Mouse (Mus musculus) heart, postnatal 36 days (tissue): ENCODE results near the gene Foxo6. TPM values are rescaled to one million over a fixed set of nuclear protein-coding genes. Genes with fewer than 3 reads are reported as not detected.

Experiments used
- DNase-seq, 2 experiments: peaks; one replicate each; pipeline ENCODE4 v3.0.0; 2021 to 2022
- intact Hi-C: fragments of 180-260 bp; cut with DNase I; formaldehyde crosslinking; loops from one replicate; pipeline ENCODE4 v1.15.1; 2025
- total RNA-seq, 2 experiments: library from RNA; stranded (reverse); gene quantifications; 2 replicates each; pipeline ENCODE4 v1.2.3; 2021

Gene Foxo6
- total RNA-seq, 2 experiments from 2014 or later = 2.3 to 4.6 TPM

GRCm38 (mm10) chr4:120262206-120262605 lies 24.9 kb downstream of the Foxo6 start:
- DNase-seq = no peak

GRCm38 (mm10) chr4:120259356-120260181 lies 27.6 kb downstream of the Foxo6 start:
- no peak for DNase-seq
- intact Hi-C loops = no loop called here

More at GRCm38 (mm10) chr4:120262206-120262605, 24.9 kb downstream of the Foxo6 start:
- intact Hi-C loops = no loop called here

DNA sequence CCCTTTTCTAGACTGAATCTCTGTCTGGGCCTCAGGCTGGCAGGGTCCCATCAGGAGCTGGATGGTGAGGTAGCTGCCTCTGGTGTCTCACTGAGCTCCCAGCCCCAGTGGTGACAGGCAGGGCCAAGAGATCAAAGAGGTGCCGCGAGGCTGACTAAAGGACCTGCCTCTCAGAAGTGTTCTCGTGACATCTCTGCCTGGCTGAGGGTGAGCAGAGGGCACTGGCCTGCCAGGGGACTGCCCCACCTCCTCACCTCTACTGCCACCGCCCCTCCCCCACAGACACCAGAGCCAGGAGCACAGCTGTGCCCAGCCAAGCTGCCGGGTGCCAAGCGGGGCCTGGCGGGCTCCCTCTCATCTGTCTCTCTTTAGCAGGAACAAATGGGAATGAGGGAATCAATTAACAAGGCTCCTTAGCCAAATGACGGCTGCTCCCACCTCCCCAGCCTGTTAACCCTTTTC lies 38.3 kb downstream of the Foxo6 start:
- intact Hi-C loops = loop anchor here (1.0 to 5.0 kb wide), 2 partner anchors 20 to 38 kb away; partner anchors contain the start of gene Foxo6
- peak; percentile 75 to 76 for DNase-seq

DNA sequence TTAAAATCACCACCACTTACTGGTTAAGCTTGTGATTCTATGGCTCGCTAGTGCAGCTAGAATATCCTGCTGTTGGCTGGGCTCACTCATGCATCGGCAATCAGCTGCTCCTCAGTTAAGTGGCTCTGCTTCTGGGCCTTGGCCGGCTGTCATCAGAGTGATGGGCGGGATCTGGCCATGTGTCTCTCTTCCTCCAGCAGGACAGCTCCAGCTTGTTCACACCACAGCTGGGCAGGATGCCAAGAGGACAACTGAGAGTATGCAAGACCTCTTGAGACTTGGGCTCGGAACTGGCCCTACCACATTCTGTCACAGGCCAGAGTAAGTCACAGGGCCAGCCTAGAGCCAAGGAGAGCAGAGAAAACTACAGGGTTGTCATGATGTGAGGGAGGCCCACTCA lies 39.7 kb downstream of the Foxo6 start:
- intact Hi-C loops = loop anchor here (5.0 kb wide), 1 partner anchor 40 kb away; the partner anchor contains the start of gene Foxo6

DNA sequence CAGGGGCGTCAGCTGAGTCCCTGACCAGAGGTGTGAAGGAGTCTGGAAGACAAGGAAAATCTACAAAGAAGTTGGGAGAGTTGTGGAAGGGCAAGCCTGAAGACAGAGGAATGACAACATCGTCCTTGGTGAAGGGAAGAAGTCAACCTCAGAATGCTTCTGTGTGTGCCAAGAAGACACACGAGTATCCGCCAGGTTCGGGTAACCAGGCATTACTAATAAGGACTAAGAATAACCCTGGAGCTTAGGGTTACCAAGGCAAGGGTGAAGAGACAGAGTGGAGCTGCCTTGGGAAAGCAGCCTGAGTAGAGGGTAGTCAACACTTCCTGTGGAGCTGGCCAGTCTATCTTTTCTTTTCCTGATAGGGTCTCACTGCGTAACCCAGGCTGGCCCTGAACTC lies 41.1 kb downstream of the Foxo6 start:
- no peak for DNase-seq
- intact Hi-C loops = loop anchor here (5.0 kb wide), 1 partner anchor 41 kb away; the partner anchor contains the start of gene Foxo6

More for the DNA sequence above, 39.7 kb downstream of the Foxo6 start:
- DNase-seq = peak; percentile 79 to 80

DNA sequence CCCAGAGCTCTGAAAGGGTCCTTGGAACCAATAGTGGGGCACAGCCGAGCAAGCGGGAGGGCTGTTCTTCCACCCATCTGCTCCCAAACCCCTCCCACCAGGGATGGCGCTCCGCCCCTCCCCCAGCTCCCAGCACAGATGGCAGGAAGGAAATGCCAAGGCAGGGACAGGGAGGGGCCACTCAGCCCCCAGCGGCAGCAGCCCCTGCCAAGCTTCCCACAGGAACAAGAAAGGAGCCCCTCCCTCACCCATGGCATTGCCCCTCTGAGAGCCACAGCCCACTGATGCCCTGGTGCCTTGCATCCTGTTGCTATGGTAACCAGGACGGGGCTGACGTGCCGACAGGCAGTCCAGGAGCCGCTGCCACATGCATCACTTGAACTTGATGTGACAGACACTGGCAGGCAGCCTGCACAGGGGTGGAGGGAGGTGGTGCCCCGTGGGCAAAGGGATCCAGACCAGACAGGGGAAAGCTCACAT lies 44.3 kb downstream of the Foxo6 start:
- intact Hi-C loops = no loop called here
- no peak for DNase-seq

GRCm38 (mm10) chr4:120241106-120241505 lies 46.0 kb downstream of the Foxo6 start:
- no peak for DNase-seq
- intact Hi-C loops = no loop called here

DNA sequence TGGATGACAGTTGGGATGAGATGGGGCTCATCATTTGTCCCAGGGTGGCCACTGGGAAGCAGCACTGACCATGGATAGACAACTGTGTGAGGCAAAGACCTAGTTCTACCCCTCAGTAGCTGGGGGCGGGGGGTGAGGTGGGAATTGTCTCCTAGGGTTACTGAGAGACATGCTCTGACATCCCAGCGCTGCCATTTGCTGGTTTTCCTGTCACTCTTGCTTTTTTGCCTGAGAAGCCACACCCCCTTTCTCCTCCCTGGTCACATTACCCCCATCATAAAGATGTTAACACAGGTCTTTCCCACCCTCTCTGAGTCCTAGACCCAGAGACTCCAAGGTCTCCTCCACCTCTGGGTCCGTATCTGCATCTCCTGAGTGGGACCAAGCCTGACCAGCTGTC lies 47.7 kb downstream of the Foxo6 start:
- no peak for DNase-seq
- intact Hi-C loops = no loop called here

GRCm38 (mm10) chr4:120233243-120233642 lies 53.9 kb downstream of the Foxo6 start:
- no peak for DNase-seq
- intact Hi-C loops = no loop called here

- no peak for DNase-seq
- intact Hi-C loops = no loop called here
Observed at GRCm38 (mm10) chr4:120232541-120232940, 54.6 kb downstream of the Foxo6 start.

- DNase-seq = no peak
- intact Hi-C loops = loop anchor here (2.0 kb wide), 1 partner anchor 55 kb away; the partner anchor contains the start of gene Foxo6
Observed at GRCm38 (mm10) chr4:120231982-120232381, 55.2 kb downstream of the Foxo6 start.

DNA sequence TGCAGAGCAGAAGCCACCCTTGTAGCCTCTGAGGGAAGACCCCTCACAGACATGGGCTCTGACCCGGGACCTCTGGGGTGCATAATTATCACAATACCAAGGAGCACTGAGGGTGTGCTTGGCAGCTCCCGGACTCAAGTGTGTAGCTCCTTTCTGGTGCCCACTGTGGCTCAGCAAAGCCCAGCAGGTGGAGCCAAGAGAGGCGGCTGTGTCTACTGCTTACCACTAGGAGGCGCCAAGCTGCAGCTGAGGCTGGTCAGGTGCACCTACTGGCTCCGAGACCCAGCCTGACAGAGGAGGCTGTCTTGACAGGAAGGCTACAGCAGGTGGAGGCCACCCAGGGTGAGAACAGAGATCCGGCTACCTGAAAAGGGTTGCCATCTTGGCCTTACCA lies 56.9 kb downstream of the Foxo6 start:
- peak; percentile 61 to 66 for DNase-seq
- intact Hi-C loops = loop anchor here (2.0 kb wide), 1 partner anchor 57 kb away; the partner anchor contains the start of gene Foxo6

DNA sequence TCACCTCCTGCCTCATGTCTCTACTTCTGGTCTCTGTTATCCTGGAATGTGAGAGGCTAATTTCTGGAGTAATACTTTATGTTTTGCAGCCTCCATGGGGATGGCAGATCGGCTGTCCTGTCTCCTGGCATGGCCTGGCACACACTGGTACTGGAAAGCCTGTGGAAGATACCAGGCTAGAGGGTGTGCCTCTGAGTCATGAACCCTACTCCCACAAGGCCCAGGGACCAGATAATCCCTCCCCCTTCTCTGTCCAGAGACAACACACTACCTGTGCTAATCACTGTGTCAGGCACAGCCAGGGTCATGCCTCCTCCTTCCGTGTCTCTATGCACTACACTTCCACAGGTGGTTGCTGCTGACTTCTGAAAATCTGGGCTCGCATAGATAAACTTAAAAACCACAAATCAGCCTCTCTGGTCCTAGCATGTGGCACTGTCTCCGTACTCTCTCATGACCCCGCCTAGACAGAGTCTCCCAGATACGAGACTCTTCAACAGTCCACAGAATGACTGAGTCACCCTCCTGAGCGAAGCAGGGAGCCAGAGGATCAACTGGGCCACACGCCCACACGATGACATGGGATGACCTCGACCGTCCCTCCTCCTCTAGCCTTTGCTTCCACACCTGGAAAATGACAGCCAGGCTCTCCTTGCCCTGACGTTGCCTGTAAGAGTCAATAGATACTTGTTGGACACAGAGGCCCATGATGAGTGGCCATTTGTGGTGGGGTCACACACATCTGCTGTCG lies 57.5 kb downstream of the Foxo6 start:
- no peak for DNase-seq
- intact Hi-C loops = loop anchor here (2.0 kb wide), 1 partner anchor 57 kb away; the partner anchor contains the start of gene Foxo6

DNA sequence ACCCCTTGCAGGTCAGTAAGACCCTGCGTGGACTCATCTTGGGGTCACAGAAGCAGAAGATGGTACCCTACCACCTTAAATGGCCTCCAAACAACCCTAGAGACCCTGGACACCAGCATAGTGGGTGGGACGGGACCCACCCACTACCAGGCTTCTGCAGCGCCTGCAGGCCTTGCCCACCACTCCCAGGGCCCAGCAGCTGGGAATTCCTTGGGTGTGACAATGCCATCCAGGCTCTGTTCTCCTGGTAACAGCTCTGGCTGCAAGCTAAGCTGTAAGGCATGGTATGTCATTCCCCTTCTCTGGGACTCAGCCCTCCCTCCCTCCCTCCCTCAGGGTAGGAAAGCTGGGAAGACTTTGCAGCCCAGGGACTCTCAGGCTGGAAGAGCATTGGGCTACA lies 58.5 kb downstream of the Foxo6 start:
- intact Hi-C loops = no loop called here
- no peak for DNase-seq

GRCm38 (mm10) chr4:120227224-120227623 lies 59.9 kb downstream of the Foxo6 start:
- intact Hi-C loops = loop anchor here (2.0 kb wide), 1 partner anchor 142 kb away; no protein-coding TSS in a partner anchor
- DNase-seq = no peak

DNA sequence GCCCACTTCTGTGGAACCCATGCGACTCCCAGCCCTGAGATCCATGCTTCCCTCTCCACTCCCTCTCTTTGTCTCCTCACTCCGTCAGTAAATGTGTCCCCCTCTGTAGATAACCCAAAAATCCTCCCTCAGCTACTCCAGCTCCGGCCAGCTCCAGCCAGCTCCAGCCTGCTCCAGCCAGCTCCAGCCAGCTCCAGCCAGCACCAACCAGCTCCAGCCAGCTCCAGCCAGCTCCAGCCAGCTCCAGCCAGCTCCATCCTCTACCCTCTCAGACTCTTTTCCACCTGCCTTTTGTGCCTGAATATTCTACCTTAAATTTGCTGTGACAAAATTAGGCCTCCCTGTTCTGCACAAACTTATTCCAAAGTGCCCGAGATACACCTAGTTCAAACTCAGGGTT lies 60.5 kb downstream of the Foxo6 start:
- no peak for DNase-seq

GRCm38 (mm10) chr4:120225135-120225780 lies 61.9 kb downstream of the Foxo6 start:
- DNase-seq = peak; percentile 77
- intact Hi-C loops = loop anchor here (1.0 to 2.0 kb wide), 3 partner anchors 74 to 156 kb away; no protein-coding TSS in a partner anchor

More for the DNA sequence above, 60.5 kb downstream of the Foxo6 start:
- intact Hi-C loops = loop anchor here (2.0 kb wide), 1 partner anchor 142 kb away; no protein-coding TSS in a partner anchor

DNA sequence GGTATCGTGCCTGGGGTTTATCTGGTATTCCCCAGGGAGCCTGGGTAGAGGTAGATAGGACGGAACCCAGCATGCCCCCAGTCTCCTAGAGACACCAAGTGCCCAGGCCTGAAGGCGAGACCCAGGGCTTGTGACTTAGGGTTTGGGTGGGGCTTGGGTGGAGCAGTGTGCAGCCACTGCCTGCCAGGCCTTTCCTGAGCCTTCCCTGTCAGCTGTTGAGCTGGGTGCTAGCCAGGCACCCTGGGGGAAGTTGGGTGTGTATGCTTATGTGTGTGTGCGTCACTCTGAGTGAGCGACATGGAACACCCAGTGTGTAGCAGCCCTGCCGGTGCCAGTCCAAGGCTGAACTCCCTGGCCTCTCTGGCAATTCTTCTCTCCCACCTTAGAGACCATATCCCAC lies 63.3 kb downstream of the Foxo6 start:
- intact Hi-C loops = loop anchor here (2.0 kb wide), 2 partner anchors 75 to 157 kb away; no protein-coding TSS in a partner anchor
- DNase-seq = peak; percentile 29 to 38

GRCm38 (mm10) chr4:120223108-120223745 lies 63.9 kb downstream of the Foxo6 start:
- intact Hi-C loops = no loop called here
- DNase-seq = no peak

- no peak for DNase-seq
- intact Hi-C loops = no loop called here
Observed at GRCm38 (mm10) chr4:120221708-120222107, 65.4 kb downstream of the Foxo6 start.
